Mouse (Mus musculus) lung, embryonic 14.5 days (tissue): Measurements from ENCODE around the gene Trp53rkb. TPM values are rescaled to one million over a fixed set of nuclear protein-coding genes. Genes with fewer than 3 reads are reported as not detected.

ENCODE experiments used
- ATAC-seq: fragments of 200-750 bp; cut with Nextera tagmentation; 2 replicates; pipeline ENCODE4 v1.8.0; 2017; ENCODE audit warnings: mild to moderate bottlenecking, moderate TSS enrichment, moderate library complexity; ENCODE audit not compliant: insufficient read depth
- DNase-seq: peaks from one replicate; pipeline ENCODE4 v3.0.0-alpha.2; 2015
- H3K27ac ChIP-seq: fragments of 300-500 bp; sonication (generic); 2 replicates; pipeline ENCODE4 v1.5.1; 2014; ENCODE audit warnings: low read depth, mild to moderate bottlenecking, moderate library complexity
- H3K27me3 ChIP-seq: fragments of 300-500 bp; sonication (generic); 2 replicates; pipeline ENCODE4 v1.6.1; 2014; ENCODE audit warnings: low read length, control low read depth; ENCODE audit not compliant: insufficient read depth
- H3K36me3 ChIP-seq: fragments of 300-500 bp; sonication (generic); 2 replicates; pipeline ENCODE4 v1.6.1; 2014; ENCODE audit warnings: control low read depth; ENCODE audit not compliant: insufficient read depth
- H3K4me1 ChIP-seq: fragments of 300-500 bp; sonication (generic); 2 replicates; pipeline ENCODE4 v1.6.1; 2014; ENCODE audit warnings: antibody characterized with exemption, control low read depth; ENCODE audit not compliant: insufficient read depth
- H3K4me2 ChIP-seq: fragments of 300-500 bp; sonication (generic); 2 replicates; pipeline ENCODE4 v1.6.1; 2014; ENCODE audit warnings: mild to moderate bottlenecking
- H3K4me3 ChIP-seq: fragments of 300-500 bp; sonication (generic); 2 replicates; pipeline ENCODE4 v1.5.1; 2014; ENCODE audit warnings: low read depth, low read length
- H3K9ac ChIP-seq: fragments of 300-500 bp; sonication (generic); 2 replicates; pipeline ENCODE4 v1.6.1; 2014
- H3K9me3 ChIP-seq: fragments of 300-500 bp; sonication (generic); 2 replicates; pipeline ENCODE4 v1.6.1; 2016; ENCODE audit warnings: low read depth, low read length, control low read depth
- CTCF ChIP-seq: IDR thresholded peaks from 2 replicates; pipeline ENCODE4 v1.5.1; 2016; ENCODE audit warnings: antibody characterized with exemption, low read depth
- WGBS: fragments of 180-500 bp; shearing (Covaris S2); extraction: QIAGEN DNeasy Blood & Tissue Kit; methylation state at CpG from one replicate; pipeline ENCODE4 v1.1.7; 2014; 5-methylcytosine and 5-hydroxymethylcytosine counted together
- polyA plus RNA-seq: library from polyadenylated mRNA; unstranded; fragments of >200 nt; fragmentation: Nextera tagmentation; extraction: Ambion mirVana; gene quantifications from 2 replicates; pipeline ENCODE4 v1.2.1, GENCODE M21; 2014

Gene Trp53rkb
- polyA plus RNA-seq, 1 experiment from 2014 or later: 10.9 TPM

- peaks cover 7% of the 10 kb centered on the region for H3K4me1 ChIP-seq
- H3K4me2 ChIP-seq: no peak overlapping the region
- no peak overlapping the region for H3K27ac ChIP-seq
- DNase-seq (no peak), ATAC-seq (no peak)
- no peak for TF ChIP-seq CTCF
- H3K4me3 ChIP-seq: no peak overlapping the region
- H3K9ac ChIP-seq: no peak overlapping the region
- 93% methylated on average over 5 of the region's 5 CpGs for WGBS
- H3K9me3 ChIP-seq: no peaks in the 10 kb centered on the region
- H3K27me3 ChIP-seq: no peaks in the 10 kb centered on the region
- H3K36me3 ChIP-seq: no peaks in the 10 kb centered on the region
These were observed 17.2 kb downstream of the Trp53rkb start for GRCm38 (mm10) chr2:166809499-166809898.

GRCm38 (mm10) chr2:166810821-166811220, 18.5 kb downstream of the Trp53rkb start:
- Histone ChIP-seq H3K4me3 (no peak overlapping the region), H3K27ac (no peak overlapping the region), H3K27me3 (no peaks in the 10 kb centered on the region), H3K9me3 (no peaks in the 10 kb centered on the region), H3K4me2 (no peak overlapping the region), H3K9ac (no peak overlapping the region), H3K36me3 (no peaks in the 10 kb centered on the region), H3K4me1 (peaks cover 7% of the 10 kb centered on the region)
- 82% methylated on average over 10 of the region's 10 CpGs for WGBS
- no peak for TF ChIP-seq CTCF
- ATAC-seq (no peak), DNase-seq (no peak)

- no peak overlapping the region for H3K9ac ChIP-seq
- TF ChIP-seq CTCF: no peak
- H3K27ac ChIP-seq: no peak overlapping the region
- ATAC-seq (no peak), DNase-seq (no peak)
- no peak overlapping the region for H3K4me3 ChIP-seq
- no peaks in the 10 kb centered on the region for H3K27me3 ChIP-seq
- H3K9me3 ChIP-seq: no peaks in the 10 kb centered on the region
- no peak overlapping the region for H3K4me2 ChIP-seq
- WGBS: 74% methylated on average over 9 of the region's 9 CpGs
- H3K36me3 ChIP-seq: no peaks in the 10 kb centered on the region
- no peaks in the 10 kb centered on the region for H3K4me1 ChIP-seq
These were observed 26.3 kb downstream of the Trp53rkb start for GRCm38 (mm10) chr2:166818463-166819143.

GRCm38 (mm10) chr2:166819849-166820248, 27.5 kb downstream of the Trp53rkb start:
- Histone ChIP-seq H3K27ac (no peak overlapping the region), H3K36me3 (no peaks in the 10 kb centered on the region), H3K4me2 (no peak overlapping the region), H3K4me1 (no peaks in the 10 kb centered on the region), H3K9ac (no peak overlapping the region), H3K4me3 (no peak overlapping the region), H3K27me3 (no peaks in the 10 kb centered on the region), H3K9me3 (no peaks in the 10 kb centered on the region)
- TF ChIP-seq CTCF: no peak
- ATAC-seq (no peak), DNase-seq (no peak)
- WGBS: 65% methylated on average over 8 of the region's 8 CpGs

GRCm38 (mm10) chr2:166820844-166821243, 28.5 kb downstream of the Trp53rkb start:
- TF ChIP-seq CTCF: no peak
- Histone ChIP-seq H3K4me2 (no peak overlapping the region), H3K27ac (no peak overlapping the region), H3K27me3 (no peaks in the 10 kb centered on the region), H3K9me3 (no peaks in the 10 kb centered on the region), H3K4me3 (no peak overlapping the region), H3K4me1 (no peaks in the 10 kb centered on the region), H3K36me3 (no peaks in the 10 kb centered on the region), H3K9ac (no peak overlapping the region)
- no peak for DNase-seq
- no peak for ATAC-seq
- WGBS: 41% methylated on average over 2 of the region's 2 CpGs

- H3K27ac ChIP-seq: no peak overlapping the region
- no peak for TF ChIP-seq CTCF
- no peak for DNase-seq
- no peak overlapping the region for H3K9ac ChIP-seq
- no peaks in the 10 kb centered on the region for H3K27me3 ChIP-seq
- H3K9me3 ChIP-seq: no peaks in the 10 kb centered on the region
- H3K4me2 ChIP-seq: no peak overlapping the region
- no peaks in the 10 kb centered on the region for H3K36me3 ChIP-seq
- no peak overlapping the region for H3K4me3 ChIP-seq
- WGBS: 78% methylated on average over 3 of the region's 3 CpGs
- no peak for ATAC-seq
- H3K4me1 ChIP-seq: no peaks in the 10 kb centered on the region
These were observed 29.1 kb downstream of the Trp53rkb start for GRCm38 (mm10) chr2:166821406-166821805.

- TF ChIP-seq CTCF: no peak
- Histone ChIP-seq H3K4me2 (no peak overlapping the region), H3K27ac (no peak overlapping the region), H3K4me3 (no peak overlapping the region), H3K27me3 (no peaks in the 10 kb centered on the region), H3K9ac (no peak overlapping the region), H3K36me3 (0 out of 2 replicates have a peak, but pooled peaks cover 2% of the 10 kb centered on the region), H3K9me3 (no peaks in the 10 kb centered on the region), H3K4me1 (no peaks in the 10 kb centered on the region)
- no peak for ATAC-seq
- 60% methylated on average over 10 of the region's 10 CpGs for WGBS
- no peak for DNase-seq
These were observed 29.9 kb downstream of the Trp53rkb start for GRCm38 (mm10) chr2:166822119-166822826.
